Mouse (Mus musculus) left cerebral cortex, postnatal 25 days (tissue): ENCODE measurements around the gene Psmd14. TPM values are rescaled to one million over a fixed set of nuclear protein-coding genes. Genes with fewer than 3 reads are reported as not detected.
A peak's percentile ranks its signal among the peaks of the same experiment; 100 is the strongest.

ENCODE experiments used
- DNase-seq, 2 experiments: peaks; one replicate each; pipeline ENCODE4 v3.0.0; 2022; ENCODE audit warnings: low spot score in 2 of 2, mixed read lengths in 1 of 2
- intact Hi-C: fragments of 180-260 bp; cut with DNase I; formaldehyde crosslinking; loops from one replicate; pipeline ENCODE4 v1.15.1; 2025
- total RNA-seq, 2 experiments: library from RNA; stranded (reverse); gene quantifications; 2 replicates each; pipeline ENCODE4 v1.2.3; 2021

Psmd14 gene
- total RNA-seq, 2 experiments from 2014 or later: 111 to 122 TPM

GRCm38 (mm10) chr2:61754989-61755388 is 43.5 kb downstream of the Psmd14 start:
- no peak for DNase-seq
- intact Hi-C loops: no loop called here

- intact Hi-C loops: no loop called here
- DNase-seq: no peak
Measured at GRCm38 (mm10) chr2:61759234-61759855, 47.9 kb downstream of the Psmd14 start.

- intact Hi-C loops: no loop called here
- no peak for DNase-seq
Measured at GRCm38 (mm10) chr2:61760044-61760443, 48.5 kb downstream of the Psmd14 start.

GRCm38 (mm10) chr2:61764470-61765105 is 53.1 kb downstream of the Psmd14 start:
- intact Hi-C loops: no loop called here
- DNase-seq: no peak

GRCm38 (mm10) chr2:61765526-61765925 is 54.0 kb downstream of the Psmd14 start:
- intact Hi-C loops: no loop called here
- no peak for DNase-seq

GRCm38 (mm10) chr2:61780794-61781193 is 69.3 kb downstream of the Psmd14 start:
- no peak for DNase-seq
- intact Hi-C loops: no loop called here

- intact Hi-C loops: no loop called here
Measured at GRCm38 (mm10) chr2:61794960-61795359, 83.5 kb downstream of the Psmd14 start.

GRCm38 (mm10) chr2:61798048-61798447 is 86.6 kb downstream of the Psmd14 start:
- DNase-seq: peak in 1 of 2 experiments; percentile 18
- intact Hi-C loops: no loop called here

More at GRCm38 (mm10) chr2:61794960-61795359, 83.5 kb downstream of the Psmd14 start:
- no peak for DNase-seq

- intact Hi-C loops: loop anchor here (1.0 to 10.0 kb wide), 2 partner anchors 146 to 482 kb away; no protein-coding TSS in a partner anchor
- DNase-seq: peak in 1 of 2 experiments; percentile 49
Measured at GRCm38 (mm10) chr2:61802656-61803251, 91.3 kb downstream of the Psmd14 start, which contains the start of gene Tbr1. Gene Tbr1 (plus strand): TSS chr2:61802930.

GRCm38 (mm10) chr2:61803443-61804367 is 92.2 kb downstream of the Psmd14 start:
- intact Hi-C loops: loop anchor here (1.0 to 10.0 kb wide), 2 partner anchors 147 to 481 kb away; no protein-coding TSS in a partner anchor
- DNase-seq: peak in 1 of 2 experiments; percentile 55

- intact Hi-C loops: loop anchor here (10.0 kb wide), 1 partner anchor 480 kb away; no protein-coding TSS in a partner anchor
- DNase-seq: peak; percentile 78 to 85
Measured at GRCm38 (mm10) chr2:61804382-61804840, 92.9 kb downstream of the Psmd14 start.

GRCm38 (mm10) chr2:61804841-61805540 is 93.5 kb downstream of the Psmd14 start:
- DNase-seq: no peak
- intact Hi-C loops: loop anchor here (10.0 kb wide), 1 partner anchor 480 kb away; no protein-coding TSS in a partner anchor

- intact Hi-C loops: loop anchor here (10.0 kb wide), 1 partner anchor 479 kb away; no protein-coding TSS in a partner anchor
- no peak for DNase-seq
Measured at GRCm38 (mm10) chr2:61805541-61806345, 94.2 kb downstream of the Psmd14 start.

- no peak for DNase-seq
- intact Hi-C loops: loop anchor here (10.0 kb wide), 1 partner anchor 478 kb away; no protein-coding TSS in a partner anchor
Measured at GRCm38 (mm10) chr2:61806346-61806825, 94.9 kb downstream of the Psmd14 start.

GRCm38 (mm10) chr2:61807151-61807550 is 95.7 kb downstream of the Psmd14 start:
- intact Hi-C loops: loop anchor here (10.0 kb wide), 1 partner anchor 478 kb away; no protein-coding TSS in a partner anchor
- peak in 1 of 2 experiments; percentile 53 for DNase-seq

- intact Hi-C loops: loop anchor here (10.0 kb wide), 1 partner anchor 477 kb away; no protein-coding TSS in a partner anchor
Measured at GRCm38 (mm10) chr2:61807781-61808180, 96.3 kb downstream of the Psmd14 start.

GRCm38 (mm10) chr2:61808776-61809175 is 97.3 kb downstream of the Psmd14 start:
- intact Hi-C loops: loop anchor here (10.0 kb wide), 1 partner anchor 476 kb away; no protein-coding TSS in a partner anchor
- peak in 1 of 2 experiments; percentile 34 for DNase-seq

More at GRCm38 (mm10) chr2:61807781-61808180, 96.3 kb downstream of the Psmd14 start:
- DNase-seq: no peak
